In genomic region chr13:104089387-104089786, GRCm38 (mm10) we compare ENCODE assay signal across 8 mouse cellular contexts. TPM values are rescaled to one million over a fixed set of nuclear protein-coding genes. Genes with fewer than 3 reads are reported as not detected.
DNase-seq lines count a peak whose midpoint lies in the region; ATAC-seq and TF ChIP-seq lines count a peak whose summit lies in the region.

No protein-coding gene starts in this region.

- TF ChIP-seq POLR2A in cerebellum, adult 2 months (IDR thresholded peaks at IDR 0.05; ENCODE audit: borderline replicate concordance, insufficient read depth, low read length) = no peak

- DNase-seq in adrenal gland, adult (ENCODE audit: inconsistent age in 2 of 2, low spot score in 1 of 2) = peak; percentile 52 to 77
- no peak for DNase-seq in adrenal gland, postnatal 4 days (ENCODE audit: low spot score in 2 of 2)
- DNase-seq in cerebellum, adult 2 months = peak; percentile 20 to 29
- DNase-seq in kidney, postnatal 4 days = peak; percentile 61 to 65
- DNase-seq in midbrain, embryonic 10.5 days (ENCODE audit: low spot score) = peak; percentile 45

- H3K4me1 ChIP-seq in E14TG2a.4 (replicated peaks; ENCODE audit: low read depth, low read length) = no peaks in the 10 kb centered on the region; the same call in 1 of the 2 replicates
- no peaks in the 10 kb centered on the region for H3K4me1 ChIP-seq in cerebellum, adult 2 months (ENCODE audit: control insufficient read depth, insufficient read depth, low read length)
- H3K4me1 ChIP-seq in heart, embryonic 16.5 days (ENCODE audit: control insufficient read depth, insufficient read depth, low read length) = no peaks in the 10 kb centered on the region
- H3K4me1 ChIP-seq in midbrain, embryonic 10.5 days = no peaks in the 10 kb centered on the region
- 0 out of 2 replicates have a peak, but pooled peaks cover 4% of the 10 kb centered on the region for H3K4me1 ChIP-seq in stomach, embryonic 16.5 days (ENCODE audit: control insufficient read depth, insufficient read depth, low read length)

- TF ChIP-seq CTCF in E14TG2a.4 (conservative IDR thresholded peaks at IDR 0.05; ENCODE audit: low read length) = peak; percentile 40
- peak; percentile 69 for TF ChIP-seq CTCF in cerebellum, adult 2 months (IDR thresholded peaks at IDR 0.05; ENCODE audit: borderline replicate concordance, insufficient read depth, low read depth, low read length)

- H3K27me3 ChIP-seq in E14TG2a.4 (ENCODE audit: insufficient read depth, low read length) = no peaks in the 10 kb centered on the region
- no peaks in the 10 kb centered on the region for H3K27me3 ChIP-seq in cerebellum, adult 2 months (ENCODE audit: control insufficient read depth, insufficient read depth, low read length)
- no peaks in the 10 kb centered on the region for H3K27me3 ChIP-seq in heart, embryonic 16.5 days (ENCODE audit: control insufficient read depth, insufficient read depth, low read length)
- H3K27me3 ChIP-seq in midbrain, embryonic 10.5 days (ENCODE audit: low read depth, poor library complexity, severe bottlenecking) = no peaks in the 10 kb centered on the region
- no peaks in the 10 kb centered on the region for H3K27me3 ChIP-seq in stomach, embryonic 16.5 days (ENCODE audit: control insufficient read depth, insufficient read depth, low read length)

- no peak overlapping the region for H3K4me2 ChIP-seq in heart, embryonic 16.5 days (ENCODE audit: low read depth, low read length)
- H3K4me2 ChIP-seq in stomach, embryonic 16.5 days (ENCODE audit: low read depth, low read length) = no peak overlapping the region

- H3K27ac ChIP-seq in cerebellum, adult 2 months (ENCODE audit: insufficient read depth, low read length) = no peak overlapping the region
- H3K27ac ChIP-seq in heart, embryonic 16.5 days (ENCODE audit: low read length) = no peak overlapping the region
- no peak overlapping the region for H3K27ac ChIP-seq in midbrain, embryonic 10.5 days (replicated peaks)
- H3K27ac ChIP-seq in stomach, embryonic 16.5 days (ENCODE audit: low read length) = no peak overlapping the region

- H3K9me3 ChIP-seq in E14TG2a.4 (ENCODE audit: low read length) = no peaks in the 10 kb centered on the region
- no peaks in the 10 kb centered on the region for H3K9me3 ChIP-seq in heart, embryonic 16.5 days (replicated peaks; ENCODE audit: control insufficient read depth, low read length)
- H3K9me3 ChIP-seq in midbrain, embryonic 10.5 days (replicated peaks) = no peaks in the 10 kb centered on the region
- no peaks in the 10 kb centered on the region for H3K9me3 ChIP-seq in stomach, embryonic 16.5 days (replicated peaks; ENCODE audit: control insufficient read depth, low read length)

- no peak overlapping the region for H3K4me3 ChIP-seq in E14TG2a.4 (replicated peaks; ENCODE audit: low read length)
- no peak overlapping the region for H3K4me3 ChIP-seq in cerebellum, adult 2 months (replicated peaks; ENCODE audit: insufficient read depth, low read depth, low read length)
- H3K4me3 ChIP-seq in heart, embryonic 16.5 days (ENCODE audit: low read length) = no peak overlapping the region
- no peak overlapping the region for H3K4me3 ChIP-seq in midbrain, embryonic 10.5 days
- H3K4me3 ChIP-seq in stomach, embryonic 16.5 days (replicated peaks; ENCODE audit: low read length) = no peak overlapping the region

- H3K9ac ChIP-seq in heart, embryonic 16.5 days (ENCODE audit: low read length) = no peak overlapping the region
- no peak overlapping the region for H3K9ac ChIP-seq in stomach, embryonic 16.5 days (ENCODE audit: low read length)

- ATAC-seq in heart, embryonic 16.5 days (replicated peaks; ENCODE audit: extremely low read depth, insufficient read depth, low FRiP score) = peak; percentile 75
- ATAC-seq in stomach, embryonic 16.5 days (ENCODE audit: insufficient read depth, low FRiP score) = peak; percentile 50; the same call in 1 of the 2 replicates

- 18% methylated on average over 1 of the region's 1 CpGs for WGBS in cerebellum, adult 2 months
- WGBS in heart, embryonic 16.5 days = 25% methylated on average over 1 of the region's 1 CpGs
- 33% methylated on average over 1 of the region's 1 CpGs for WGBS in midbrain, embryonic 10.5 days
- WGBS in stomach, embryonic 16.5 days = 5% methylated on average over 1 of the region's 1 CpGs

- H3K36me3 ChIP-seq in E14TG2a.4 (ENCODE audit: insufficient read depth, low read length) = peaks cover 12% of the 10 kb centered on the region
- H3K36me3 ChIP-seq in heart, embryonic 16.5 days (ENCODE audit: control insufficient read depth, insufficient read depth) = no peaks in the 10 kb centered on the region
- no peaks in the 10 kb centered on the region; the same call in 1 of the 2 replicates for H3K36me3 ChIP-seq in midbrain, embryonic 10.5 days
- H3K36me3 ChIP-seq in stomach, embryonic 16.5 days (ENCODE audit: control insufficient read depth, insufficient read depth, low read length) = no peaks in the 10 kb centered on the region

RNA-seq across cellular contexts. Expression of gene Nln, which starts 20.0 kb away (rescaled TPM):
- 10 to 100 TPM; 25.2 to 27.5 TPM for total RNA-seq in adrenal gland, postnatal 4 days (2021)
- polyA plus RNA-seq in cerebellum, adult 2 months (2012; rRNA removed) = 12.9 and 13.5 TPM in 2 replicates
- 20.3 and 21.8 TPM in 2 replicates for polyA plus RNA-seq in heart, embryonic 16.5 days (2015; fragmentation: Nextera tagmentation; extraction: Ambion mirVana)
- polyA plus RNA-seq in midbrain, embryonic 10.5 days (2016; fragmentation: Nextera tagmentation; extraction: Ambion mirVana) = 15.9 and 20.1 TPM in 2 replicates
- 22.7 and 23.6 TPM in 2 replicates for polyA plus RNA-seq in stomach, embryonic 16.5 days (2015; fragmentation: Nextera tagmentation; extraction: Ambion mirVana)

RNA-seq across cellular contexts. Expression of gene Sgtb, which starts 20.2 kb away (rescaled TPM):
- total RNA-seq in adrenal gland, postnatal 4 days (2021) = 1 to 10 TPM; 5.7 to 6.4 TPM
- 40.5 and 41.0 TPM in 2 replicates for polyA plus RNA-seq in cerebellum, adult 2 months (2012; rRNA removed)
- 1.8 and 3.2 TPM in 2 replicates for polyA plus RNA-seq in heart, embryonic 16.5 days (2015; fragmentation: Nextera tagmentation; extraction: Ambion mirVana)
- polyA plus RNA-seq in midbrain, embryonic 10.5 days (2016; fragmentation: Nextera tagmentation; extraction: Ambion mirVana) = 11.7 and 15.2 TPM in 2 replicates
- polyA plus RNA-seq in stomach, embryonic 16.5 days (2015; fragmentation: Nextera tagmentation; extraction: Ambion mirVana) = 4.9 and 5.3 TPM in 2 replicates

Comparison
In these comparisons a context has a peak if more than half of its experiments do, and no peak if none do; other contexts are left out.
1. DNase-seq: peak in adrenal gland, adult (2 of 2), cerebellum, adult 2 months (2 of 2), kidney, postnatal 4 days (2 of 2) and midbrain, embryonic 10.5 days (single experiment); none in adrenal gland, postnatal 4 days (0 of 2).